Mouse (Mus musculus): ENCODE data around the gene Sim2.

The Sim2 gene

DNA sequence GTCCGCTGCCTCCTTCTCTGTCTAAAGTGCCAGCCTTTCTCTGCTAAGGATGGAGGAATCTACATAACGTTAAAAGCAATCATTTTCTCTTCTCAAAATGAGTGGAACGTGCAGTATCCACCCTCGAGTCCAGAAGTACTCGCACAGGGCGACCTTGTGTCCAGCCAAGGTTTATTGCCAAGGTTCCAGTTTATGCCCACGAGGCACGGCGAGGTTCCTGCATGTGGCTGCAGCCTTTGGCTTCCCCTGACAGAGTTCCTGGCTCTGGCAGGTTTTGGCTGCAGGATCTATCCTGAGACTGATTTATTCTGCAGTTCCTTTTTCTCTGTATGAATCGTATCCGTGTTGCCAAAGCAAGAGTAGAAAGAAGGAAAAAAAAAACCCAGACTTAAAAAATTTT is 78.3 kb downstream of the Sim2 start:
- in situ Hi-C loops (cut with MboI, MseI), result no loop called here

GRCm38 (mm10) chr16:94164236-94164635 is 79.5 kb downstream of the Sim2 start:
- in situ Hi-C loops (cut with MboI, MseI), result no loop called here

GRCm38 (mm10) chr16:94164978-94165377 is 80.2 kb downstream of the Sim2 start:
- in situ Hi-C loops (cut with MboI, MseI), result no loop called here

GRCm38 (mm10) chr16:94168655-94169545 is 84.2 kb downstream of the Sim2 start:
- in situ Hi-C loops (cut with MboI, MseI), result no loop called here

GRCm38 (mm10) chr16:94170218-94170617 is 85.5 kb downstream of the Sim2 start:
- in situ Hi-C loops (cut with MboI, MseI), result loop anchor here (5.0 kb wide), 1 partner anchor 42 kb away; no protein-coding TSS in a partner anchor

DNA sequence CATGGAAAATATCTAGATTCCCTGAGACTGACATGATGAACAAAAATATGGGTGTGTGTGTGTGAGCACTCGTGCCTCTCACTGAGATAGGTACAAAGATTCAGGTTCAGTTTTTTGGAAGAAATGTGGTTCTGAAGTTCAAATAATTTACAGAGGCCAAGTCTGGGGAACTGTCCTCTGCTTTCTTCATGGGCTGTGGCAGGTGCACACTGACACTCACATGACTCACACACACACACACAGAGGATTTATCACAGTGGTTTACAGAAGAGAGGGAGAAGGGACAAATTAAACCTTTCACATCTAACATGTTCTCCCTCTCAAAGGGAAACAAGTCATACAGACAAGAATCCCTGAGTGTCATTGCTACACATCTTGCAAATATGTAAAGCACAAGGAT is 88.6 kb downstream of the Sim2 start:
- in situ Hi-C loops (cut with MboI, MseI), result loop anchor here (5.0 kb wide), 1 partner anchor 39 kb away; no protein-coding TSS in a partner anchor

- in situ Hi-C loops (cut with MboI, MseI), result no loop called here
These were observed 90.7 kb downstream of the Sim2 start for GRCm38 (mm10) chr16:94175366-94175986.

Measured in T-helper 2 cell (primary cell).